Mouse (Mus musculus) bone marrow, adult 2 months (tissue): ENCODE results near the gene Arpc4. TPM values are rescaled to one million over a fixed set of nuclear protein-coding genes. Genes with fewer than 3 reads are reported as not detected.

Experiments
- H3K27ac ChIP-seq: fragments of 200-500 bp; 2 replicates; pipeline ENCODE4 v1.5.1; 2012; ENCODE audit warnings: low read depth, mild to moderate bottlenecking, control low read depth, inconsistent platforms, low read length; ENCODE audit not compliant: control insufficient read depth, poor library complexity, insufficient read depth
- H3K4me1 ChIP-seq: fragments of 200-500 bp; 2 replicates; pipeline ENCODE4 v1.6.1; 2011; ENCODE audit warnings: low read length; ENCODE audit not compliant: control insufficient read depth, insufficient read depth
- H3K4me3 ChIP-seq: fragments of 200-500 bp; replicated peaks from 2 replicates; pipeline ENCODE3; 2011; ENCODE audit warnings: mild to moderate bottlenecking, low read depth, low read length, control low read depth; ENCODE audit not compliant: control insufficient read depth
- CTCF ChIP-seq: fragments of 200-500 bp; IDR thresholded peaks from 2 replicates; pipeline ENCODE4 v1.5.1; 2011; ENCODE audit warnings: low read length, control low read depth; ENCODE audit not compliant: control insufficient read depth, insufficient read depth
- POLR2A ChIP-seq: fragments of 200-500 bp; IDR thresholded peaks from 2 replicates; pipeline ENCODE4 v1.6.1; 2011; ENCODE audit warnings: low read depth, mild to moderate bottlenecking, control low read depth, low read length, borderline replicate concordance; ENCODE audit not compliant: control insufficient read depth
- WGBS: fragments of 180-500 bp; shearing (Covaris S2); methylation state at CpG from one replicate; pipeline ENCODE4 v1.1.7; 2018; 5-methylcytosine and 5-hydroxymethylcytosine counted together
- polyA plus RNA-seq: library from polyadenylated mRNA; stranded (reverse); fragments of >200 nt; gene quantifications from 2 replicates; pipeline ENCODE4 v1.2.4, GENCODE M21; 2011; ENCODE audit warnings: low replicate concordance; ENCODE audit not compliant: missing spikeins, insufficient read depth, insufficient read length

Arpc4 gene
- polyA plus RNA-seq, 1 experiment: 195 TPM

- no peaks in the 10 kb centered on the region; the same call in 1 of the 2 replicates for H3K4me1 ChIP-seq
- H3K4me3 ChIP-seq: no peak overlapping the region
- WGBS: 81% methylated on average over 7 of the region's 7 CpGs
- H3K27ac ChIP-seq: no peak overlapping the region
- no peak for TF ChIP-seq POLR2A
- TF ChIP-seq CTCF: no peak
Measured at GRCm38 (mm10) chr6:113424187-113424586, 46.3 kb downstream of the Arpc4 start.

- no peaks in the 10 kb centered on the region for H3K4me1 ChIP-seq
- TF ChIP-seq CTCF (no peak), POLR2A (no peak)
- no peak overlapping the region for H3K27ac ChIP-seq
- WGBS: 91% methylated on average over 4 of the region's 4 CpGs
- no peak overlapping the region for H3K4me3 ChIP-seq
Measured at GRCm38 (mm10) chr6:113426696-113427095, 48.8 kb downstream of the Arpc4 start.

GRCm38 (mm10) chr6:113427397-113427796, 49.5 kb downstream of the Arpc4 start:
- 61% methylated on average over 3 of the region's 3 CpGs for WGBS
- H3K4me1 ChIP-seq: no peaks in the 10 kb centered on the region

GRCm38 (mm10) chr6:113428006-113428405, 50.1 kb downstream of the Arpc4 start:
- 88% methylated on average over 16 of the region's 16 CpGs for WGBS
- H3K27ac ChIP-seq: no peak overlapping the region
- no peak overlapping the region for H3K4me3 ChIP-seq
- TF ChIP-seq POLR2A: no peak
- no peak for TF ChIP-seq CTCF
- H3K4me1 ChIP-seq: no peaks in the 10 kb centered on the region

More at GRCm38 (mm10) chr6:113427397-113427796, 49.5 kb downstream of the Arpc4 start:
- Histone ChIP-seq H3K27ac (no peak overlapping the region), H3K4me3 (no peak overlapping the region)
- TF ChIP-seq CTCF: peak; percentile 61
- no peak for TF ChIP-seq POLR2A

- H3K4me3 ChIP-seq: no peak overlapping the region
Measured at GRCm38 (mm10) chr6:113429965-113430364, 52.0 kb downstream of the Arpc4 start.

GRCm38 (mm10) chr6:113430846-113431245, 52.9 kb downstream of the Arpc4 start:
- Histone ChIP-seq H3K4me3 (no peak overlapping the region), H3K4me1 (no peaks in the 10 kb centered on the region), H3K27ac (no peak overlapping the region)
- 56% methylated on average over 3 of the region's 3 CpGs for WGBS
- TF ChIP-seq POLR2A (no peak), CTCF (no peak)

More at GRCm38 (mm10) chr6:113429965-113430364, 52.0 kb downstream of the Arpc4 start:
- H3K4me1 ChIP-seq: no peaks in the 10 kb centered on the region
- no peak for TF ChIP-seq CTCF
- 46% methylated on average over 3 of the region's 3 CpGs for WGBS
- no peak overlapping the region for H3K27ac ChIP-seq

- WGBS: 64% methylated on average over 3 of the region's 3 CpGs
- Histone ChIP-seq H3K4me1 (no peaks in the 10 kb centered on the region), H3K27ac (no peak overlapping the region), H3K4me3 (no peak overlapping the region)
- TF ChIP-seq POLR2A: no peak
- no peak for TF ChIP-seq CTCF
Measured at GRCm38 (mm10) chr6:113431801-113432200, 53.9 kb downstream of the Arpc4 start.

- 50% methylated on average over 3 of the region's 3 CpGs for WGBS
- Histone ChIP-seq H3K4me1 (no peaks in the 10 kb centered on the region), H3K4me3 (no peak overlapping the region), H3K27ac (no peak overlapping the region)
- no peak for TF ChIP-seq CTCF
- no peak for TF ChIP-seq POLR2A
Measured at GRCm38 (mm10) chr6:113433661-113434060, 55.7 kb downstream of the Arpc4 start.

GRCm38 (mm10) chr6:113434691-113435090, 56.8 kb downstream of the Arpc4 start:
- 65% methylated on average over 7 of the region's 7 CpGs for WGBS
- Histone ChIP-seq H3K27ac (no peak overlapping the region), H3K4me1 (no peaks in the 10 kb centered on the region), H3K4me3 (no peak overlapping the region)
- TF ChIP-seq POLR2A: no peak
- TF ChIP-seq CTCF: no peak
